Mouse (Mus musculus) MEL (cell line): ENCODE results near the gene Atad1. TPM values are rescaled to one million over a fixed set of nuclear protein-coding genes. Genes with fewer than 3 reads are reported as not detected.
A peak's percentile ranks its signal among the peaks of the same experiment; 100 is the strongest.

ENCODE experiments used
- DNase-seq: peaks from one replicate; pipeline ENCODE4 v3.0.0; 2011; ENCODE audit warnings: low read depth, low spot score
- H3K27ac ChIP-seq: 2 replicates; pipeline ENCODE4 v1.5.1; 2012; ENCODE audit warnings: low read depth, mild to moderate bottlenecking, control low read depth, low read length, moderate library complexity; ENCODE audit not compliant: control insufficient read depth
- H3K27me3 ChIP-seq, 2 experiments: fragments of 150-350 bp in 1 of 2; sonication (generic) in 1 of 2; 2 replicates each; pipeline ENCODE4 v1.6.1; 2012; ENCODE audit warnings: low read length in 2 of 2, mild to moderate bottlenecking in 2 of 2, improper control_type of control experiment in 1 of 2, moderate library complexity in 1 of 2; ENCODE audit not compliant: insufficient read depth in 2 of 2, control insufficient read depth in 1 of 2
- H3K36me3 ChIP-seq, 2 experiments: 2 replicates each; pipeline ENCODE4 v1.6.1; 2012 to 2014; ENCODE audit warnings: low read length in 2 of 2, improper control_type of control experiment in 1 of 2, inconsistent platforms in 1 of 2, mild to moderate bottlenecking in 1 of 2; ENCODE audit not compliant: insufficient read depth in 2 of 2, control insufficient read depth in 1 of 2
- H3K4me1 ChIP-seq, 2 experiments: fragments of 150-350 bp in 1 of 2; sonication (generic) in 1 of 2; 2 replicates each; pipeline ENCODE4 v1.6.1; 2012; ENCODE audit warnings: low read length in 2 of 2, improper control_type of control experiment in 1 of 2, mild to moderate bottlenecking in 1 of 2; ENCODE audit not compliant: insufficient read depth in 2 of 2, control insufficient read depth in 1 of 2
- H3K4me3 ChIP-seq, 2 experiments: fragments of 150-350 bp in 1 of 2; sonication (generic) in 1 of 2; 2 replicates each; pipeline ENCODE4 v1.5.1; 2012; ENCODE audit warnings: low read depth in 2 of 2, low read length in 2 of 2, mild to moderate bottlenecking in 2 of 2, moderate library complexity in 2 of 2, control low read depth in 1 of 2, improper control_type of control experiment in 1 of 2; ENCODE audit not compliant: control insufficient read depth in 1 of 2, insufficient read depth in 1 of 2
- H3K79me2 ChIP-seq: 2 replicates; pipeline ENCODE4 v1.6.1; 2012; ENCODE audit warnings: mild to moderate bottlenecking, low read length, moderate library complexity; ENCODE audit not compliant: control insufficient read depth, poor library complexity, insufficient read depth
- H3K9ac ChIP-seq: 2 replicates; pipeline ENCODE4 v1.6.1; 2012; ENCODE audit warnings: low read depth, mild to moderate bottlenecking, control low read depth, low read length, moderate library complexity; ENCODE audit not compliant: control insufficient read depth, poor library complexity, severe bottlenecking
- H3K9me3 ChIP-seq: fragments of 150-350 bp; sonication (generic); replicated peaks from 2 replicates; pipeline ENCODE4 v1.6.1; 2012; ENCODE audit warnings: mild to moderate bottlenecking, low read length, improper control_type of control experiment, moderate library complexity; ENCODE audit not compliant: insufficient read depth
- BHLHE40 ChIP-seq: IDR thresholded peaks from 2 replicates; pipeline ENCODE4 v1.6.1; 2012; ENCODE audit warnings: low read depth, mild to moderate bottlenecking, inconsistent platforms, low read length, improper control_type of control experiment, borderline replicate concordance
- CHD1 ChIP-seq: IDR thresholded peaks from 2 replicates; pipeline ENCODE4 v1.6.1; 2012; ENCODE audit warnings: low read depth, mild to moderate bottlenecking, inconsistent platforms, low read length, improper control_type of control experiment
- CHD2 ChIP-seq: IDR thresholded peaks from 2 replicates; pipeline ENCODE4 v1.6.1; 2011; ENCODE audit warnings: low read length, improper control_type of control experiment
- CTCF ChIP-seq, 3 experiments: IDR thresholded peaks in 2 of 3; conservative IDR thresholded peaks in 1 of 3; 2 replicates each; pipeline ENCODE4 v1.5.1; 2011 to 2012; ENCODE audit warnings: low read length in 3 of 3, low read depth in 2 of 3, mild to moderate bottlenecking in 2 of 3, improper control_type of control experiment in 1 of 3, inconsistent platforms in 1 of 3, mixed read lengths in 1 of 3, moderate library complexity in 1 of 3; ENCODE audit not compliant: control insufficient read depth in 1 of 3, insufficient read depth in 1 of 3, poor library complexity in 1 of 3, severe bottlenecking in 1 of 3
- E2F4 ChIP-seq: IDR thresholded peaks from 2 replicates; pipeline ENCODE4 v1.6.1; 2011; ENCODE audit warnings: low read depth, low read length, improper control_type of control experiment, borderline replicate concordance
- ELF1 ChIP-seq: IDR thresholded peaks from 2 replicates; pipeline ENCODE4 v1.6.1; 2014; ENCODE audit warnings: low read depth, mild to moderate bottlenecking, inconsistent platforms, low read length, improper control_type of control experiment, moderate library complexity
- EP300 ChIP-seq, 2 experiments: IDR thresholded peaks; 2 replicates each; pipeline ENCODE4 v1.6.1; 2011; ENCODE audit warnings: improper control_type of control experiment in 2 of 2, low read length in 2 of 2, low read depth in 1 of 2, mild to moderate bottlenecking in 1 of 2
- ETS1 ChIP-seq: IDR thresholded peaks from 2 replicates; pipeline ENCODE4 v1.6.1; 2012; ENCODE audit warnings: low read depth, mild to moderate bottlenecking, inconsistent platforms, low read length, improper control_type of control experiment, moderate library complexity
- GABPA ChIP-seq: IDR thresholded peaks from 2 replicates; pipeline ENCODE4 v1.6.1; 2012; ENCODE audit warnings: low read depth, mild to moderate bottlenecking, inconsistent platforms, low read length, improper control_type of control experiment, moderate library complexity
- GATA1 ChIP-seq: IDR thresholded peaks from 2 replicates; pipeline ENCODE4 v1.6.1; 2011; ENCODE audit warnings: low read depth, low read length, improper control_type of control experiment
- HCFC1 ChIP-seq: IDR thresholded peaks from 2 replicates; pipeline ENCODE4 v1.6.1; 2012; ENCODE audit warnings: low read depth, mild to moderate bottlenecking, inconsistent platforms, low read length, improper control_type of control experiment, moderate library complexity
- JUND ChIP-seq: IDR thresholded peaks from 2 replicates; pipeline ENCODE4 v1.6.1; 2011; ENCODE audit warnings: low read depth, mild to moderate bottlenecking, improper control_type of control experiment, low read length
- KAT2A ChIP-seq: conservative IDR thresholded peaks from 2 replicates; pipeline ENCODE4 v1.6.1; 2012; ENCODE audit warnings: low read depth, low read length, improper control_type of control experiment, inconsistent platforms
- MAFK ChIP-seq: IDR thresholded peaks from 2 replicates; pipeline ENCODE4 v1.6.1; 2011; ENCODE audit warnings: low read depth, mild to moderate bottlenecking, low read length, improper control_type of control experiment, borderline replicate concordance
- MAX ChIP-seq: IDR thresholded peaks from 2 replicates; pipeline ENCODE4 v1.6.1; 2011; ENCODE audit warnings: low read length, improper control_type of control experiment
- MAZ ChIP-seq: IDR thresholded peaks from 2 replicates; pipeline ENCODE4 v1.6.1; 2012; ENCODE audit warnings: low read depth, mild to moderate bottlenecking, inconsistent platforms, low read length, improper control_type of control experiment
- MEF2A ChIP-seq: IDR thresholded peaks from 2 replicates; pipeline ENCODE4 v1.6.1; 2014; ENCODE audit warnings: low read depth, mild to moderate bottlenecking, inconsistent platforms, low read length, improper control_type of control experiment; ENCODE audit not compliant: poor library complexity, insufficient replicate concordance, severe bottlenecking; ENCODE audit errors: extremely low read depth
- MXI1 ChIP-seq: IDR thresholded peaks from 2 replicates; pipeline ENCODE4 v1.6.1; 2011; ENCODE audit warnings: mild to moderate bottlenecking, low read depth, low read length, improper control_type of control experiment
- MYB ChIP-seq: IDR thresholded peaks from 2 replicates; pipeline ENCODE4 v1.6.1; 2011; ENCODE audit warnings: mild to moderate bottlenecking, low read depth, low read length, improper control_type of control experiment
- MYC ChIP-seq: IDR thresholded peaks from 2 replicates; pipeline ENCODE4 v1.6.1; 2011; ENCODE audit warnings: low read depth, mild to moderate bottlenecking, low read length, improper control_type of control experiment, moderate library complexity
- NELFE ChIP-seq: IDR thresholded peaks from 2 replicates; pipeline ENCODE4 v1.6.1; 2011; ENCODE audit warnings: low read depth, low read length, improper control_type of control experiment
- NRF1 ChIP-seq: IDR thresholded peaks from 2 replicates; pipeline ENCODE4 v1.6.1; 2014; ENCODE audit warnings: low read depth, mild to moderate bottlenecking, inconsistent platforms, low read length, improper control_type of control experiment, moderate library complexity; ENCODE audit not compliant: poor library complexity, insufficient read depth, severe bottlenecking
- POLR2AphosphoS2 ChIP-seq: IDR thresholded peaks from 2 replicates; pipeline ENCODE4 v1.6.1; 2011; ENCODE audit warnings: low read length, improper control_type of control experiment
- POLR2AphosphoS5 ChIP-seq: IDR thresholded peaks from 2 replicates; pipeline ENCODE4 v1.6.1; 2012; ENCODE audit warnings: low read depth, borderline replicate concordance, mild to moderate bottlenecking, inconsistent platforms, low read length, moderate library complexity, mixed read lengths
- RAD21 ChIP-seq: IDR thresholded peaks from 2 replicates; pipeline ENCODE4 v1.6.1; 2011; ENCODE audit warnings: mild to moderate bottlenecking, low read depth, low read length, improper control_type of control experiment
- RCOR1 ChIP-seq: IDR thresholded peaks from 2 replicates; pipeline ENCODE4 v1.6.1; 2012; ENCODE audit warnings: low read depth, mild to moderate bottlenecking, inconsistent platforms, low read length, improper control_type of control experiment
- SIN3A ChIP-seq: IDR thresholded peaks from 2 replicates; pipeline ENCODE4 v1.6.1; 2012; ENCODE audit warnings: low read length, improper control_type of control experiment, inconsistent platforms
- SMC3 ChIP-seq: IDR thresholded peaks from 2 replicates; pipeline ENCODE4 v1.6.1; 2011; ENCODE audit warnings: low read depth, low read length, improper control_type of control experiment
- TAL1 ChIP-seq: IDR thresholded peaks from 2 replicates; pipeline ENCODE4 v1.6.1; 2012; ENCODE audit warnings: mild to moderate bottlenecking, inconsistent platforms, low read length, moderate library complexity, mixed read lengths
- TBP ChIP-seq: IDR thresholded peaks from 2 replicates; pipeline ENCODE4 v1.8.0; 2011; ENCODE audit warnings: low read depth, low read length, improper control_type of control experiment
- TCF12 ChIP-seq: IDR thresholded peaks from 2 replicates; pipeline ENCODE4 v1.6.1; 2014; ENCODE audit warnings: low read depth, mild to moderate bottlenecking, inconsistent platforms, low read length, improper control_type of control experiment, moderate library complexity
- UBTF ChIP-seq: IDR thresholded peaks from 2 replicates; pipeline ENCODE4 v1.6.1; 2012; ENCODE audit warnings: low read depth, mild to moderate bottlenecking, inconsistent platforms, low read length, improper control_type of control experiment, moderate library complexity, borderline replicate concordance; ENCODE audit not compliant: insufficient read depth
- USF1 ChIP-seq: IDR thresholded peaks from 2 replicates; pipeline ENCODE4 v1.6.1; 2014; ENCODE audit warnings: low read depth, mild to moderate bottlenecking, inconsistent platforms, low read length, improper control_type of control experiment, moderate library complexity
- USF2 ChIP-seq, 2 experiments: IDR thresholded peaks; 2 replicates each; pipeline ENCODE4 v1.6.1; 2011 to 2012; ENCODE audit warnings: improper control_type of control experiment in 2 of 2, low read length in 2 of 2, borderline replicate concordance in 1 of 2, inconsistent platforms in 1 of 2, low read depth in 1 of 2, mild to moderate bottlenecking in 1 of 2; ENCODE audit not compliant: insufficient read depth in 1 of 2
- ZC3H11A ChIP-seq: IDR thresholded peaks from 2 replicates; pipeline ENCODE4 v1.6.1; 2012; ENCODE audit warnings: low read depth, mild to moderate bottlenecking, inconsistent platforms, low read length, improper control_type of control experiment
- ZKSCAN1 ChIP-seq: IDR thresholded peaks from 2 replicates; pipeline ENCODE4 v1.6.1; 2012; ENCODE audit warnings: low read depth, mild to moderate bottlenecking, inconsistent platforms, low read length, improper control_type of control experiment, moderate library complexity
- ZMIZ1 ChIP-seq: IDR thresholded peaks from 2 replicates; pipeline ENCODE4 v1.6.1; 2012; ENCODE audit warnings: low read depth, mild to moderate bottlenecking, inconsistent platforms, low read length, improper control_type of control experiment, moderate library complexity
- ZNF384 ChIP-seq: IDR thresholded peaks from 2 replicates; pipeline ENCODE4 v1.6.1; 2012; ENCODE audit warnings: low read depth, mild to moderate bottlenecking, inconsistent platforms, low read length, improper control_type of control experiment
- polyA plus RNA-seq, 2 experiments: library from polyadenylated mRNA; stranded (reverse) in 1 of 2; unstranded in 1 of 2; fragments of >175 nt in 1 of 2; fragments of >200 nt in 1 of 2; gene quantifications; 2 replicates each; pipeline versions ENCODE4 v1.2.1 to v1.2.4; 2012; ENCODE audit warnings: low replicate concordance in 2 of 2, low read depth in 1 of 2; ENCODE audit not compliant: insufficient read length in 2 of 2, insufficient read depth in 1 of 2, missing spikeins in 1 of 2
- total RNA-seq: library from RNA; depleted of rRNA; stranded (reverse); fragments of 300-350 nt; gene quantifications from 2 replicates; pipeline ENCODE4 v1.2.3, GENCODE M21; 2012

Gene Atad1
- total and polyA plus RNA-seq, 3 experiments: 35.8 to 48.4 TPM; not detected in 1

GRCm38 (mm10) chr19:32760499-32760898, 20.9 kb upstream of the Atad1 start:
- Histone ChIP-seq H3K4me1 (peaks cover 8 to 12% of the 10 kb centered on the region in 2 experiments; a peak in 3 of 4 replicates), H3K27ac (no peak overlapping the region), H3K27me3 (no peaks in the 10 kb centered on the region), H3K9ac (peak overlapping the region; percentile 4; the same call in 1 of the 2 replicates), H3K36me3 (peaks cover 6 to 32% of the 10 kb centered on the region in 2 experiments; a peak in 3 of 4 replicates), H3K9me3 (no peaks in the 10 kb centered on the region), H3K4me3 (peak overlapping the region; percentile 22 to 94), H3K79me2 (peaks cover 56% of the 10 kb centered on the region)
- peak; percentile 69 for DNase-seq
- 0 out of 4 replicates have a peak, but pooled peaks have one; percentile 4 to 46 for TF ChIP-seq EP300 (IDR thresholded peaks at IDR 0.05; ENCODE audit: low read depth in 1 of 2, low read length in 2 of 2)
- TF ChIP-seq ZC3H11A: no peak
- no peak for TF ChIP-seq RAD21
- no peak for TF ChIP-seq POLR2AphosphoS2
- no peak for TF ChIP-seq MAFK
- peak; percentile 97 for TF ChIP-seq ZNF384
- TF ChIP-seq MAZ: no peak
- peak; percentile 89 for TF ChIP-seq MYC
- TF ChIP-seq BHLHE40: peak; percentile 99
- TF ChIP-seq TBP: no peak
- no peak for TF ChIP-seq SMC3
- TF ChIP-seq NRF1: no peak
- TF ChIP-seq ZMIZ1: no peak
- no peak for TF ChIP-seq UBTF
- TF ChIP-seq CHD2: no peak
- TF ChIP-seq TAL1: no peak
- TF ChIP-seq CTCF (IDR thresholded peaks at IDR 0.05 in 2 of 3, conservative IDR thresholded peaks at IDR 0.05 in 1 of 3; ENCODE audit: control insufficient read depth in 1 of 3, insufficient read depth in 1 of 3, low read depth in 2 of 3, low read length in 3 of 3, poor library complexity in 1 of 3, severe bottlenecking in 1 of 3): no peak
- TF ChIP-seq GABPA: no peak
- TF ChIP-seq CHD1: no peak
- TF ChIP-seq USF1: no peak
- TF ChIP-seq MXI1: peak; percentile 93
- peak; percentile 80; the same call in 1 of the 2 replicates for TF ChIP-seq ETS1
- no peak for TF ChIP-seq E2F4
- no peak for TF ChIP-seq GATA1
- TF ChIP-seq ELF1: no peak
- TF ChIP-seq ZKSCAN1: no peak
- TF ChIP-seq MEF2A: no peak
- no peak for TF ChIP-seq USF2 (IDR thresholded peaks at IDR 0.05; ENCODE audit: borderline replicate concordance in 1 of 2, insufficient read depth in 1 of 2, low read depth in 1 of 2, low read length in 2 of 2)
- no peak for TF ChIP-seq POLR2AphosphoS5
- TF ChIP-seq KAT2A: no peak
- TF ChIP-seq TCF12: no peak
- TF ChIP-seq HCFC1: no peak
- TF ChIP-seq MAX: peak; percentile 67; the same call in 1 of the 2 replicates
- peak; percentile 92 for TF ChIP-seq RCOR1
- TF ChIP-seq SIN3A: peak; percentile 90
- TF ChIP-seq NELFE: no peak
- TF ChIP-seq JUND: no peak
- TF ChIP-seq MYB: no peak
